Mouse (Mus musculus) spleen, adult 18-20 months (tissue): ENCODE measurements around the gene Fam155a.

ENCODE experiments used
- DNase-seq, 2 experiments: peaks; one replicate each; pipeline ENCODE4 v3.0.0; 2022; ENCODE audit warnings: mixed read lengths in 2 of 2

Fam155a gene

GRCm38 (mm10) chr8:9471290-9471689 is 299.7 kb downstream of the Fam155a start:
- no peak for DNase-seq

DNA sequence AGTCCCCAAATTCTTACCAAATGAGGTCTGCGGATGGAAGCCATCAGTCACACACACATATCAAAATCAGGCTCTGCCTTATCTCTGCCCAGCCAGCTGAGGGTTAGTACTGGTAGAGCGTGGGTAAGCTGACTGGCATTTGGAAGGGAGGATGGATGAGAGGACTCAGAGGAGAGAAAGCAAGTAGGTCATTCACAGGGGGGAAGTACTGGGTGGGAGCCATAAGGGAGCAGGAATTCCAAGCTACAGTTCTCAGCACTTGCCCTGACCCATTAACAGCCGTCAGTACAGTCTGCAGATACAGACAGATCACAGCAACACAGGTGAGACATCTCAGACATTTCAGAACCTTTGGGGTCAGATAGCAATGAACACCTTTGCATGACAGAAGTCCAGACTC is 300.8 kb downstream of the Fam155a start:
- no peak for DNase-seq

DNA sequence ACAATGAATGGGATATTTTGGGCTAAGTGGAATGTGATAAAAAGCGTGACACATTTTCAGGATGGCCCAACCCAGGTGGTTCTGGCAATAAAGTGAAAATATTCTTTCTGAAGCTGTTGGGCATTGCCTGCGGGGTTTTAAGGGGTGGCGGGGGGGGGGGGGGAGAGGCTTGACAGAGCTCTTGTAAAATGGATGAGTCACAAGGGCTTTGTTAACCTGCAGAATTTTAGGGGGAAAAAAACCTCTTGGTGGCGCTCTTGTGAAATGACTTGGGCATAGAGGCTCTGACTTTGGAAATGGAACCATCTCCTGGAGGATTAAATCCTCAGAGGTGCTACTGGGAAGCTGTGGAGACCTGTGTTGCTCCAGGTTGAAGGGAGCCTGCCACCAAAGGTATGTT is 309.9 kb downstream of the Fam155a start:
- no peak for DNase-seq

DNA sequence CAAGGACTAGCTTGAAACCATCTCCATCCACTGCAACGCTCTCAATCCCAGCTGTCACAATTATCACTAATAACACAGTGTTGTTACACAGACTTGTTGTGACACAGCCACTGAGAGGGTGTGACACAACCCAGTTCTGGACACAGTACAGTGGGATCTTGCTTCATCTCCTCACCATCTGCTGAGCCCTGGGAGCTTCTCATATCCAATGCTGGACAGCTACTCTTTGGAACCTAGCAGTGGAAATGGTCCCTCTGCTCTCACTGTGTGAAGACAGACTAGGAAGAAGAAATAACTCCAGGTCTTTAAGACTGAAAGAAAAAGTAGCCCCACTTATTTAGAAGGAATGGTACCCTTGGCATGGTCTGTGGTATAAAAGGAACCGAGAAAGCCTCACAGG is 310.3 kb downstream of the Fam155a start:
- no peak for DNase-seq

DNA sequence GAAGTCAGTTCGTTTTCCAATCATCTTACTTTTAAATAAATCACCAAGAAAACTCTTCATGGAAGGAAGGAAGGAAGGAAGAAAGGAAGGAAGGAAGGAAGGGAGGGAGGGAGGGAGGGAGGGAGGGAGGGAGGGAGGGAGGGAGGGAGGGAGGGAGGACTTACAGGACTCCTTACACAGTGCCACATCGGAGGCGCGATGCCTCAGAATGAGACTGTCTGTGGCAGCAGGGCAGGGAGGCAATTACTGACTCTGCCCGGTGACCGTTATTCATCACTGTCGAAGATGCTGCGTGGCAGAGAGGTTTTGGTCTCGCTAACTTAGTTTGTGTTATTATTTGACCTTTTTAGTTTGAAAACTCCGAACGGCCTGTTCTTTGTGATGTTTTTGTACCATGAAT is 312.3 kb downstream of the Fam155a start:
- no peak for DNase-seq

GRCm38 (mm10) chr8:9455138-9455537 is 315.8 kb downstream of the Fam155a start:
- DNase-seq, result no peak

GRCm38 (mm10) chr8:9453742-9454141 is 317.2 kb downstream of the Fam155a start:
- DNase-seq, result no peak

DNA sequence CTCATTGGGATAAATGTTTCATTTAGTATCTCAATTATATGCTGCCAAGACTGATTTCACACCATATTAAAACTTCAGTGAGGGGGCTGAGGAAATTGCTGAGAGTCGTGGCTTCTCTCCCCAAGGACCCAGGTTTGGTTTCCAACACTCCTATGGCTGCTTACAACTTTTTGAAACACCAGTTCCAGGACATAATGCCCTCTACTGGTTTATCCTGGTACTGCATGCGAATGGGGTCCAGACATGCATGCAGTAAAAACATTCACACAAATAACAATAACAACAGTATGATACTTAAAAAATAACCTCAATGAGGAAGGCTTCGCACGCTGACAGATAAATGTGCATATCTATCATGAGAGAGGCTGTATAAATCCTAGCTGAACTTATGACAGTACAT is 319.4 kb downstream of the Fam155a start:
- DNase-seq, result no peak

DNA sequence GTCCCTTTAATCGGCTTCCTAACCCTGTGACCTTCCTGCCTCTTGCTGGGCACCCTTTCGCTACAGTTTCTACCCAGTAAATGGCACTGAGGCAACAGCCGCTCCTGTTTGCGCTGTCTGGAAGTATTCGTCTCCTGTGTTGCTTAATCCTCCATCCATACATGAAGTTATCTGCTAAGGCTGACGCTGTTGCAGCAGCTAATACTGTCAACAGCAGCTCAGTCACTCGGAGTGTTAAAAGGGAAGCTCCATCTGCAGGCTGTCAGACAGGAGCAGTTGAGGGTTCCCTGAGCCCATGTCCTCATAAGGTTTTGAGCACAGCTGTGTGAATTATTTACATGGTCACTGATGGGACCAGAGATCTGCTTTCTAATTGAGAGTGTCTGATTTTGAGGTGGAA is 322.3 kb downstream of the Fam155a start:
- DNase-seq, result no peak

GRCm38 (mm10) chr8:9437822-9438221 is 333.1 kb downstream of the Fam155a start:
- DNase-seq, result no peak

- DNase-seq, result no peak
Observed at GRCm38 (mm10) chr8:9435501-9435900, 335.5 kb downstream of the Fam155a start.

DNA sequence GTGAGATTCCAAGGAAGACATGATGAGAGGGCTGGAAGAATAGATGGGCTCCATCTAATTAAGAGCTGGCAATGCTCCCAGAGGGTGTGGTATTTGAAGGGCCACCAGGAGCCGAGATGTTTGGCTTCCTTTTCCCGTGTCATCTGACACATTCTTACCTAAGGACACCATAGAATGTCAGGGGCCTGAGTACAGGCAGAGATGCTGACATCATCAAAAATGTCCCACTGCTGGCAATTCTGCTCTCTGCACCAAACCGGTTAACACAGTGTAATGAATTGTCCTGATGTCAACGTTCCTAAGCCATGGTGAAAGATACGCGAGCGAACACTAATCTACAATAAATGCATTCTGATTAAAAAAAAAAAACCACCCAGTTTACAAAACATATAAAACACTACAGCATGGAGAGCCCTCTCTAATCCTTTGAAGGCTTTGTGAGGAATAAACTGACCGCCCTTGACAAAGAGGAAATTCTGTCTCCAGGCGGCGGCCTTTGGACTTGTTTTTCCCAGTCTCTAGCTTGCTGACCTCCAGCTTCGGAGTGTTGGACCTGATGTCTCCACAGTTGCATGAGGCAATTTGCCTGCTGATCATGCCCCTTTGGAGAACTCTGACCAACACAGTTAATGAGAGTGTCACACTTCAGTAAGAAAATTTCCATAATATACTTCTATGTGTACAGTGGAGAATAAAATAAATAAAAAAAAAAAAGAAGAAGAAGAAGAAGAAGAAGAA is 338.2 kb downstream of the Fam155a start:
- no peak for DNase-seq

GRCm38 (mm10) chr8:9428846-9429245 is 342.1 kb downstream of the Fam155a start:
- no peak for DNase-seq

- DNase-seq, result no peak
Observed at GRCm38 (mm10) chr8:9424069-9424468, 346.9 kb downstream of the Fam155a start.

GRCm38 (mm10) chr8:9423590-9423989 is 347.4 kb downstream of the Fam155a start:
- DNase-seq, result no peak

- no peak for DNase-seq
Observed at GRCm38 (mm10) chr8:9423184-9423583, 347.8 kb downstream of the Fam155a start.

DNA sequence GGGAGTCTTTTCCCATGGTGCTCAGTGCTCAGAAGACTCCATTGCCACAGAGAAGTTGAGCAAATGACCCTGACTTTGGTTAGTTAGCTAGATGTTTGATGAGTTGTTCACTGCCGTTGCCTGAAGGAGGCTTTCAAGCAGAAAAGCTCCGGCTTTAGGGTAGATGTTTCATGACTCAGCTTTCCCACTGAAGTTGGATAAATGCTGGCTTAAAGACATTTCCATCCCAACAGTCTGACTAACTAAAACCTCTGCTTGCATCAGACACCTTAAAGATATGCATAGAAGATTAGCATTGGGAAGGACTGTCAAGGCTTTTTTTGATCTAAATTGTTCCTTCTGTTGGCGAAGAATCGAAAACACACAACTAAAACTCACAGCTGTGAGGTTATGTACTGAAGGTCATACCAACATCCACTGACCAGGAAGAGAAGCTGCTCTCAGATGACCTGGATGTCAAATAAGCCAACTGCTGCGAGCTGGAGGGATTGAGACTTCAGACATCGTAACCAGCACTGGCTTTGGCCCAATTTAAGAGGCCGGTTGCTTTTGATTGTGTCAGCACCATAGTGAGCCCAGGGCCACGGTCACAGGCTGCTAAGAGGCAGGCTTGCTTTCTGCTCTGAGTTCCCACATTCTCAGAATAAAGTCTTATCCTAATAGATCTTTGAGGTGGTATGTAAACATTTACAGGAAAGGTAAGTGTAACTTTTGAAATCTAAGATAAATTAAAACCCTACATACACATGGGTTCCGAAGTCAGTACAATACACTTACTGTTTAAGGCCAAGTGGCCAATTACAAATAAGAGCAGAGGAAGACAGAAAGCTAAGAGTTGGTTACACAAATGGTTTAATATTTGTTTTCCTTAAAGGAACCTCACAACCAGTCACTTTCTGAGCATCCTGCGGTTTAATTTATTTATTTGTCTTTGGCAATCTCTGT is 351.8 kb downstream of the Fam155a start:
- DNase-seq, result no peak

DNA sequence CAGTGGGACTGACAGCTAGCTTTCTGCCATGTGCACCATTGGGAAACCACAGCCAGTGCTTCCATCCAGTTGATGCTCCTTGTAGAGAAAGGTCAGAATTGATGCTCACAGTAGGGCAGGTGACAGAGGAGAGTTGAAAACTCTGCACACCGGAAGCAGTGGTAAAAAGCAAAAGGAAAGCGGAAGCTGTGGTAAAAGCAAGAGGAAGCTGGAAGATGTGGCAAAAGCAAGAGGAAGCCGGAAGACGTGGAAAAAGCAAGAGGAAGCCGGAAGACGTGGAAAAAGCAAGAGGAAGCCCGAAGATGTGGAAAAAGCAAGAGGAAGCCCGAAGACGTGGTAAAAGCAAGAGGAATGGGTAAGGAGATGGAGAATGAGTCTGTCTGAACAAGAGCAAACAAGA is 354.8 kb downstream of the Fam155a start:
- DNase-seq, result no peak

DNA sequence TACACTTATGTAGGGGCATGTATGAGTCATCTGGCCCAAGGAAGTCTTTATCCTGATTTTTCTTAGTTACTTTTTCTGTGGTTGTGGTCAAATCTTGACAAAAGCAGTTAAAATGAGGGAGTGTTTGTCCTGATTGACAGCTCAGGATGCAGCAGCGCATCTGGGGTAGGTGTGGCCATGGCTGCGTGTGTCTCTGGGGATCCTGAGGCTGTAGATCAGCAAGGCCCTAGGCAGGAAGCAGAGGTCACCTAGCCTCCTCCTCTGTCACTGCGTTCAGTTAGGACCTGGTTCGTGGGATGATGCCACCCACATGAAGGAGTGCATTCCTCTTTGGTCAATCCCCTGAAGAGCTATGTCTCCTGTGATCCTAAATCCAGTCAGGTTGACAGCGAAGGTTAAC is 362.5 kb downstream of the Fam155a start:
- no peak for DNase-seq

- no peak for DNase-seq
Observed at GRCm38 (mm10) chr8:9406204-9406603, 364.8 kb downstream of the Fam155a start.

DNA sequence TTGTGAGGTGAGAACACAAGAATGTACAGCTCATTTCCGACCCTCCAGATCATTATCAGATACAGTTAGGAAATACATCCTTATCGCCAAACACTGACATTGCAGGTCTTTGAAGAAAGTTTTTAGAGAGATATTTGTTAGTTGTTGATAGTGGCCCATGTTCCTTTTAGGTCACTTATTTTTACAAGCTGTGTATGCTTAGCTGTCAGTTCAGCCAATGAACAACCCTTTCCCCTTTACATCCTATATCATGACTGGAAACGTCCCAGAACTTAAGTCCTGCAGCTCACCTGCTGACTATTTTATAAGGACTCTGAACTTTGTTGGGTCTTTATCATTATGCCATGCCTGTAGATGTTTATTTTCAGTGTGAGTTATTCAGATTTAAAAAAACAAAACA is 366.3 kb downstream of the Fam155a start:
- DNase-seq, result no peak

DNA sequence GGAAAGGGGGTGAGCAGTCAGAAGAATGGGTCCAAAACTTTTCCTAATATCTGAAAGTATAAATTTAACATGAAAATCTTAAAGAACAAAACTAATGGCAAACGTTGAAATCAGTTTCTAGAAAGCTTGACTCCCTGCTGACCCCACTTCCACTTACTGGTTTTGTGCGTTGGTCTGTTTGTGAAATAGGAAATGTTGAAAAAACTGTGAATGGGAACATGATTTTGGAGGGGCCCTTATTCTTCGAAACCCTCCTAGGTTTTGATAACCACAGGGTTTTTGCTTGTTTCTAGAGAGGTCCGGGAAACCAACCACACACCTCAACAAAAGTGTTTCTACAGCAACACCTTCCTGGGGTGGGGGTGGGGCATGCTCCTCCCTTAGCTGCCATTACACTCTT is 368.6 kb downstream of the Fam155a start:
- no peak for DNase-seq

DNA sequence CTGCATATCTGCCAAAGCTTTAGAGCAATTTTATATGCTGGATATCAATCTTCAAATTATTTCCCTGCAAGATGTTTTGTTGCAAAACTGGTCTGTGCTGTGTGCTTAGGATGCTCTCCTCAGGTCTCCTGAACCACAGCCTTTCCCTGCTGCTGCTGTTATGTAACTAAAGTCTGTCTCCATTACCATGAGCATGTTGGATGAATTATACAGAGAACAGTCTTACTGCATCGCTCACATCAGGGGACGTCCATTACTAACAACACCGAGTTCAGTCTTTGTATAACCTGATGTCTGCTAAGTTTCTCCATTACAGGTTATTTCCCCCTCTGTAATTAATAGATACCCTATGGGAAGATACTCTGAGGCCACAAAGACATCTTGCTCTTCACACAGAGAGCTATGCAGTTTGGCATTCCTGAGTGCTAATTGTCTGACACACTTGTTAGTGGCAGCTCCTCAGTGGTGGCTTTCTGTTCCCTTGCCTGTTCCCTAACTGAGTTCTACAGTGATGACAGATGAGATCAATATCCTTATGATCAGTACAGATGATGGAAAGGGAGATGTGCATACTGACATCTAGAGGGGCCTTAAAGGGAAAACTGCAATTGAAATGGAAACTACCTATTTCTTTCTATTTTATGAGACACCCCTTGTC is 372.2 kb downstream of the Fam155a start:
- no peak for DNase-seq

DNA sequence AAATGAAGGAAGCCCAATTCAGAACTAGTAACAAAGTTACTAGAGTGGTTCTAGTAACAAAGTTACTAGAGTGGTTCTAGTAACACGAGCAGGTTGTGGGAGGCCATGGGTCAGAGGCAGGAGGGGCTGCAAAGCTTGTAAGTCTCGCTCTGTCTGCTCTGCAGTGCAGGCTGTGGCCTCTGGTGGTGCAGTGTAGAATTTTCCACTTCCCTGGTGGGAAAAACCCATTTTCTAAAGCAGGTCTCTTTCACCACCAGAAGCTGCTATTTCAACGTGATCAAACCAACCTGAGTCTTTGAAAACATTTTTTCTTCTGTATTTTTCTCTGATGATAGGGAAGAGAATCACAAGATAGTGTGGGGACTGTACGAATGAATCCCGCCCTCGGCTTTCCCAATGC is 372.9 kb downstream of the Fam155a start:
- no peak for DNase-seq
